Mouse (Mus musculus) heart, embryonic 13.5 days (tissue): Measurements from ENCODE around the gene Gpt2. TPM values are rescaled to one million over a fixed set of nuclear protein-coding genes. Genes with fewer than 3 reads are reported as not detected.
A peak's percentile ranks its signal among the peaks of the same experiment; 100 is the strongest.

Source experiments
- ATAC-seq: fragments of 200-750 bp; cut with Nextera tagmentation; 2 replicates; pipeline ENCODE4 v1.8.0; 2017; ENCODE audit warnings: moderate TSS enrichment; ENCODE audit not compliant: insufficient number of reproducible peaks, low FRiP score, low TSS enrichment; ENCODE audit errors: extremely low read depth
- H3K27ac ChIP-seq: fragments of 300-500 bp; sonication (generic); replicated peaks from 2 replicates; pipeline ENCODE4 v1.5.1; 2015; ENCODE audit warnings: moderate library complexity, mild to moderate bottlenecking, inconsistent platforms
- H3K27me3 ChIP-seq: fragments of 300-500 bp; sonication (generic); replicated peaks from 2 replicates; pipeline ENCODE4 v1.6.1; 2015; ENCODE audit warnings: mild to moderate bottlenecking, inconsistent platforms
- H3K36me3 ChIP-seq: fragments of 300-500 bp; sonication (generic); 2 replicates; pipeline ENCODE4 v1.6.1; 2015; ENCODE audit warnings: mild to moderate bottlenecking, inconsistent platforms
- H3K4me1 ChIP-seq: fragments of 300-500 bp; sonication (generic); 2 replicates; pipeline ENCODE4 v1.6.1; 2015; ENCODE audit warnings: inconsistent platforms
- H3K4me2 ChIP-seq: fragments of 300-500 bp; sonication (generic); 2 replicates; pipeline ENCODE4 v1.6.1; 2015; ENCODE audit warnings: inconsistent platforms, mild to moderate bottlenecking, moderate library complexity
- H3K4me3 ChIP-seq: fragments of 300-500 bp; sonication (generic); 2 replicates; pipeline ENCODE4 v1.5.1; 2015; ENCODE audit warnings: moderate library complexity, mild to moderate bottlenecking, inconsistent platforms
- H3K9ac ChIP-seq: fragments of 300-500 bp; sonication (generic); 2 replicates; pipeline ENCODE4 v1.6.1; 2015; ENCODE audit warnings: inconsistent platforms, mild to moderate bottlenecking, moderate library complexity
- H3K9me3 ChIP-seq: fragments of 300-500 bp; sonication (generic); 2 replicates; pipeline ENCODE4 v1.6.1; 2016; ENCODE audit warnings: inconsistent platforms
- WGBS: fragments of 180-500 bp; shearing (Covaris S2); methylation state at CpG from one replicate; pipeline ENCODE4 v1.1.7; 2015; ENCODE audit warnings: mixed read lengths; 5-methylcytosine and 5-hydroxymethylcytosine counted together
- polyA plus RNA-seq: library from polyadenylated mRNA; unstranded; fragments of >200 nt; fragmentation: Nextera tagmentation; extraction: Ambion mirVana; gene quantifications from 2 replicates; pipeline ENCODE4 v1.2.1, GENCODE M21; 2015

Gpt2 gene
- 7.0 and 7.4 TPM in 2 replicates for polyA plus RNA-seq

DNA sequence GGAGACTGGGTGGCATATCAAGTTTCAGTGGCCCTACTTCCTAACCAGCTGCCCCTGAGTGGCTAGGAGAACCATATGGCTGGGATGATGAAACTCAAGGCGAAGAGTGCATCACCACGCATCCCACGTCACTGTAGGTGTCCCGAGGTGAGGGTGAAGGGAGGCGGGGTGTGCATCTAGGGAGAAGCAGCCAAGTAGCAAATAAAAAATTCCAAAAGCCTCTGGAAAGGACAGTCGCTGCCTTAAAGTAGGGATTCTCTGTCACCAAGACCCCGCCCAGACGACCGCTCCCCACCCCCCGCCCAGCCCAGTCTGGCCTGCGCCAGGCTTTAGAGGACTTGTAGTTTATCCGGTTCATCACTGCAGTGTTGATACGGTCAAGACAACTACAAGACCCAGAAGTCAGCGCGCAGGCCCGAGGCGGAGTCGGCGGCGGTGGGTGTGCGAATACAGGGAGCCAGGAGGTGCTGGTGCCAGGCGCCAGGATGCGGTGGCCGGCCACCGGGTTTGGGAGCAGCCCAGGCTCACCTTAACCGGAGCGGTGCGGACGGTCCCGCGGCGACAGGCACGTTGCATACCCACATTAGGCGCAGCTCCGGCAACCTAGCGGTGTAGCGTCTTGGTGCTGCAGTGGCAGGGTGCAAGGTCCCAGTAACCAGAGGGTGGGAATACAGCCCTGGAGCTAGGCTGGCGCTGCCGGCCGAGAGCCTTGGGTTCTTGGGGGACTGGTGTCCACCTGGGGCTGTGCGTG lies at the start of gene Gpt2:
Gene Gpt2 (plus strand): TSS at position 452 of the 751 bp plus-strand sequence.
- Histone ChIP-seq H3K9me3 (no peaks in the 10 kb centered on the region), H3K27me3 (peaks cover 8% of the 10 kb centered on the region; the same call in 1 of the 2 replicates), H3K36me3 (no peaks in the 10 kb centered on the region), H3K4me2 (peak within 1 kb of the TSS; percentile 99), H3K27ac (no peak within 1 kb of the TSS), H3K9ac (peak within 1 kb of the TSS; percentile 83), H3K4me3 (peak within 1 kb of the TSS; percentile 80), H3K4me1 (peaks cover 13% of the 10 kb centered on the region)
- peak; percentile 82 for ATAC-seq
- under 1% methylated on average over 41 of the region's 41 CpGs for WGBS

DNA sequence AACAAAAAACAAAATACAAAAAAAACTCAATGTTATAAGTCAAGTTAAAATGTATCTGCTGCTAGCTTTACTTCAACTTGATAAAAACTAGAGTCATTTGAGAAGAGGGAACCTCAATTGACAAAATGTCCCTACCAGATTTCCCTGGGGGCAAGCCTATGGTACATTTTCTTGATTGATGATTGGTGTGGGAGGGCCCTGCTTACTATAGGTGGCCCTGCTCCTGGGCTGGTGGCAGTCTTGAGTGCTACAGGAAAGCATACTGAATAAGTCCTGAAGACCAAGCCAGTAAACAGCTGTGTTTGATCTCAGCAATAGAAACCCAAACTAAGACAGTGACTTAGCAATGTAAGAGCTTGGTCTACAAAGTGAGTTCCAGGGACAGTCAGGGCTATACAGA lies 48.3 kb upstream of the Gpt2 start:
- Histone ChIP-seq H3K9me3 (no peaks in the 10 kb centered on the region), H3K27ac (no peak overlapping the region)

DNA sequence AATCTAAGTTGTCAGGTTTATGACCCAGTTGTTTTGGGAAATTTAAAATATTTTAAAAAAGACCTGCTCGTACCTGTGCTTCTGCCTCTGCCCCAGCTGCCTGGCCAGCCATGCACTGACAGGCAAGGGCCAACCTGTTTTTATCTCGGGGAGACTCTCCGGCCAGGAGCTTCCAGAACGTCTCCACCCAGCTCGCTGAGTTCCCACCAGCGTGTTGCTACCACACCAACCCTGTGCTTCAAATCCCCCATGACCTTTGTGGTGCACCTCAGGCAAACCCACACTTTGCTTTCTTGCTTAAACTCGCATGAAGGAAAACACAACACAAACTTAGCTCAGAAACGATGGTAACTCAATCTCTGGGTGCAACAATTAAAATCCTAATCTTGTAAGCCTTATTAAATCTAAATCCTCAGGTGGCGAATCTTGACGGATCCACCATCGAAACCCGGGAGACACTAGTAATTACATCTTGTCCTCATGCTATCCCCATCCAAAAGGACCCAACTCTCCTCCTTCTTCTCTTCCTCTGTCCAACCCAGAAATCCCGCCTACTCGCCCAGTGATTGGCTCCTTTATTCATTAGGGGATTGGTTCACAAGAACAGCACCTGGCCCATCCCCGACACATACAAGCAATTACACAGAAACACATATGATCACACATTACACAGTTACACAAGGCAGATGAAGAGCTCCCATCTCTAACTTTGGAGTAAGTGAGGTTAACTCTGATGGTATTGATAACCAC lies 46.3 kb upstream of the Gpt2 start:
- Histone ChIP-seq H3K9me3 (no peaks in the 10 kb centered on the region), H3K27ac (no peak overlapping the region), H3K27me3 (no peaks in the 10 kb centered on the region), H3K9ac (no peak overlapping the region), H3K36me3 (no peaks in the 10 kb centered on the region), H3K4me2 (no peak overlapping the region), H3K4me3 (no peak overlapping the region), H3K4me1 (no peaks in the 10 kb centered on the region)
- WGBS, result 70% methylated on average over 15 of the region's 15 CpGs
- no peak for ATAC-seq

More for the DNA sequence above, 48.3 kb upstream of the Gpt2 start:
- Histone ChIP-seq H3K27me3 (no peaks in the 10 kb centered on the region), H3K36me3 (no peaks in the 10 kb centered on the region), H3K4me2 (no peak overlapping the region), H3K4me1 (no peaks in the 10 kb centered on the region), H3K4me3 (no peak overlapping the region), H3K9ac (no peak overlapping the region)
- ATAC-seq, result no peak

DNA sequence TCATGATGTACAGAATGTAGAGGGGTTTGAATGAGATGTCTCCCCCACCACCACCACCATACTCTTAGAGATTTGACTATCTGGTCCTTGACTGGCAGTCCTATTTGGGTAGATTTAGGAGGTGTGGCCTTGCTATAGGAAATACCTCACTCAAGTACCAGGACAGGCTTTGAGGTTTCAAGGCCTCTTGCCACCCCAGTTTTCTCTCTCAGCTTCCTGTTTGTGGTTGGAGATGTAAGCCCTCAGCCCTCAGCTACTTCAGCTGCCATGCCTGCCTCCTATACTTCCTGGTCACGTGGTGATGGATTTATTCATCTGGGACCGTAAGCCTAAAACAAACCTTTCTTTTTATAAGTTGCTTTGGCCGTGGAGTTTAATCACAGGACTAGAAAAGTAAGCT lies 42.0 kb upstream of the Gpt2 start:
- ATAC-seq, result no peak
- Histone ChIP-seq H3K4me1 (peaks cover 10% of the 10 kb centered on the region), H3K27me3 (no peaks in the 10 kb centered on the region), H3K36me3 (no peaks in the 10 kb centered on the region), H3K27ac (no peak overlapping the region), H3K9ac (no peak overlapping the region), H3K4me3 (no peak overlapping the region), H3K9me3 (no peaks in the 10 kb centered on the region), H3K4me2 (no peak overlapping the region)
- WGBS, result 72% methylated on average over 3 of the region's 3 CpGs

DNA sequence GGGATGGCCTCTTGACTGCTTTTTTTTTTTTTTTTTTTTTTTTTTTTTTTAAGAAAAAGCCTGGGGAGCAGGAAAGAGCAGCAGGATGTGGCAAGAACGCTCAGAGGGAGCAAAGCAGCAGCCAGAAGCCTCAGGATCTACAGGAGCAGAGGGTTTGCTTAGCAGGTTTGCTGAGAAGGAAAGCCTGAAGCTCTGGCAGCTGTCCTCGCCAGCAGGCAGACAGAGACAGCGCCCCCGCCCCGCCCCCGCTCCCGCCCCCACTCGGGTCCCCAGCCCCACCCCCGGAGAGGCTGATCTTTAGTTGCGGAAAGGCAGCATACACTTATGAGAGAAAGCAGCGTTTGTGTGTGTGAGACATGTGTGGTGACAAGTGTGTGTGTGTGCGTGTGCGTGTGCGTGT lies 40.0 kb upstream of the Gpt2 start:
- 19% methylated on average over 14 of the region's 14 CpGs for WGBS
- no peak for ATAC-seq

DNA sequence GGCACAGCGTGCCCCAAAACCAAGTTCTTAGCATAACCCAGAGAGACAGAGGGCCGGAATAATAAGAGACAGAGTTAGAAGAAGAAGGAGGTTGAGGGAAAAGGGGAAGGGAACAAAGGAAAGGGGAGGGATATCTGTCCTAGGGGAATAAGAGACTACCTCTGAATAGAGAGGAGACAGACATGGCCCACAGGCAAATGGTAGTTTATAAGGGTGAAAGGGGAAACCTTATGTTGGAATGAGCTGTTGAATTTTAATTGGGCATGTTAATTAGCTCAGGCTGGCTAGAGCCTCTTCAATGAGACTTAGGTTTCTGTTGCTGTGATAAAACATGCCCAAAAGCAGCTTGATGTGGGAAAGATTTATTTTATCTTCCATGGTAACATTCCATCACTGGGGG lies 39.1 kb upstream of the Gpt2 start:
- H3K27ac ChIP-seq, result no peak overlapping the region
- WGBS, result 84% methylated on average over 2 of the region's 2 CpGs
- H3K4me2 ChIP-seq, result no peak overlapping the region
- H3K4me3 ChIP-seq, result no peak overlapping the region
- H3K36me3 ChIP-seq, result no peaks in the 10 kb centered on the region
- H3K9me3 ChIP-seq, result no peaks in the 10 kb centered on the region
- ATAC-seq, result no peak
- no peak overlapping the region for H3K9ac ChIP-seq
- H3K27me3 ChIP-seq, result no peaks in the 10 kb centered on the region
- peaks cover 10% of the 10 kb centered on the region for H3K4me1 ChIP-seq

More for the DNA sequence above, 40.0 kb upstream of the Gpt2 start:
- Histone ChIP-seq H3K27ac (no peak overlapping the region), H3K9me3 (no peaks in the 10 kb centered on the region), H3K9ac (peak overlapping the region; percentile 52; the same call in 1 of the 2 replicates), H3K4me3 (peak overlapping the region; percentile 26), H3K27me3 (no peaks in the 10 kb centered on the region), H3K4me1 (peaks cover 10% of the 10 kb centered on the region), H3K36me3 (no peaks in the 10 kb centered on the region), H3K4me2 (peak overlapping the region; percentile 56)

DNA sequence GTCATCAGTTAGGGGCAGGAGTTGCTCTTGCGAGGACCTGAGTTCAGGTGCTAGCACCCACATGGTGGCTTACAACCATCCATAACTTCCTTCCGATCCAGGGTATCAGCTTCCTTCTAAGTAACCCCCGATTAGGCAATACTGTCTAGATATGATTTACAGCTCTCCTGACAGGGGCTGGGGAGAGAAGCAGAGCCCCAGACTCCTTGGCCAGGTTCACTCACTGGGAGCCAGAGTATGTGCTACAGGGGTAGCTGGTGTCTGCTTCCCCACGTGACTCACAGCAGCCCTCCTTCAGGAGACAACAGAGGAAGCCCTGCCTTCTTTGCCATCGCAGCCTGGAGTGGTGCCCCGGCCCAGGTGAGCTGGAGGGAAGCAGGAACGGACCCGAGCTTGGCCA lies 37.6 kb upstream of the Gpt2 start:
- ATAC-seq, result no peak
- H3K9me3 ChIP-seq, result no peaks in the 10 kb centered on the region
- no peak overlapping the region for H3K4me2 ChIP-seq
- WGBS, result 52% methylated on average over 8 of the region's 8 CpGs
- no peaks in the 10 kb centered on the region for H3K36me3 ChIP-seq
- no peak overlapping the region for H3K4me3 ChIP-seq
- no peak overlapping the region for H3K27ac ChIP-seq
- H3K27me3 ChIP-seq, result no peaks in the 10 kb centered on the region
- H3K4me1 ChIP-seq, result peaks cover 10% of the 10 kb centered on the region
- no peak overlapping the region for H3K9ac ChIP-seq

DNA sequence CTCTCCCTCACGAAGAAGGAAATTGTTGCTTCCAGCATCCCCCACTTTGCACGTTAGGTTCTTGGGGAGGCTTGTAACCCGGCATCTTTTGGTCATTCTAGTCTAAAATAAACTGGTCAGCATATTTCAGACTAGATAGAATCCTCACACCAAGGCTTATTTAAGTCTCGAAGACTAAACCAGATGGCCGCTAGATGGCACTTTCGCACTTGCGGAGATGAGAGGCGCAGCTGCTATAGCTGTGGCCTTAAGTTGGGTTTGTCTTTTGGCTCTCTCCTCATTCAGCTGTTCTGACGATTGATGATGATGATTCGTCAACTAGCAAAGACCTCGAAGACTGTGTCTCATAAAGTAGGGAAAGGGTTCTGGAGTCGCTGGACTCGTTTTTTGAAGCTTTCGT lies 35.8 kb upstream of the Gpt2 start:
- no peak overlapping the region for H3K9ac ChIP-seq
- WGBS, result 10% methylated on average over 14 of the region's 14 CpGs
- H3K9me3 ChIP-seq, result no peaks in the 10 kb centered on the region
- no peak overlapping the region for H3K4me2 ChIP-seq
- H3K27ac ChIP-seq, result no peak overlapping the region
- no peaks in the 10 kb centered on the region for H3K36me3 ChIP-seq
- ATAC-seq, result no peak; the same call in 1 of the 2 replicates
- H3K4me3 ChIP-seq, result no peak overlapping the region
- H3K27me3 ChIP-seq, result no peaks in the 10 kb centered on the region
- peaks cover 10% of the 10 kb centered on the region for H3K4me1 ChIP-seq

DNA sequence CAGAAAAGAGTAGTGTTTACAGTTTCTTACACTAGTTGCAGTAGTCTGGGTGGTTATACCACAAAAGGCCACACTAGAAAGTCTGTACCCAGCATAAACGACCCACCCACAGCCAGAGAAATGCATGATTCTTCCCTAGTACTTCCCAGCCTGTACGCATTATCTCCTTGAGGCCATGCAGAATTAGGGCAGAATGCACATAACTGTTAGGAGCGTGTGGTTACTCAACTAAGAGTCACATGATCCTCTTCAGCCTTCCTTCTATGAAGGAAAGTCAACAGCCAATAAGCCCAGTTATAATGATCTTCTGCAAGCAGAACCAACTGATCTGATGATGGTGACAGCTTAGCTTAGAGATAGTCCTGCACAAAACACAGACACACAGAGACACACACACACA lies 32.8 kb upstream of the Gpt2 start:
- H3K27ac ChIP-seq, result no peak overlapping the region
- 67% methylated on average over 3 of the region's 3 CpGs for WGBS
- no peak overlapping the region for H3K4me3 ChIP-seq
- H3K9me3 ChIP-seq, result no peaks in the 10 kb centered on the region
- H3K36me3 ChIP-seq, result no peaks in the 10 kb centered on the region
- no peaks in the 10 kb centered on the region for H3K27me3 ChIP-seq
- H3K4me1 ChIP-seq, result 0 out of 2 replicates have a peak, but pooled peaks cover 2% of the 10 kb centered on the region
- H3K9ac ChIP-seq, result no peak overlapping the region
- no peak overlapping the region for H3K4me2 ChIP-seq
- no peak for ATAC-seq

DNA sequence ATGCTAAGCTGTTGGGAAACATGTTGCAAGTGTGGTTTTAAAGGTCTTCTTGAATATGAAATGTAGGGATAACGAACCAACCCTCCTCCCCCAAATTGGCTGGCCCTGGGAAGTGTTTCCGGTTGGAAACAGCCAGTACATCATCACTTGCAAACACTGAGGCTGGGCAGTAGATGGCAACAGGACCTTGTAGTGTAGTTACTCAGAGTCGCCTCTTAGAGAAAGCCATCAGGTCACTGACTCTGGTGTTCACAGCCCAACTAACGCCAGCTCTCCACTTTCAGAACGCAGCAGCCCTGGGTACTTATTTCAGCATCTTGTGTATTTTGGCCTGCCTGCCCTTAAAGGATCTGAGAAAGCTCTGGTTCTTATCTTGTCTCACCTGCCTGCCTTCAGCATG lies 31.6 kb upstream of the Gpt2 start:
- 23% methylated on average over 5 of the region's 5 CpGs for WGBS
- H3K4me1 ChIP-seq, result 0 out of 2 replicates have a peak, but pooled peaks cover 2% of the 10 kb centered on the region
- H3K4me3 ChIP-seq, result no peak overlapping the region
- H3K36me3 ChIP-seq, result no peaks in the 10 kb centered on the region
- no peak overlapping the region for H3K9ac ChIP-seq
- H3K27me3 ChIP-seq, result no peaks in the 10 kb centered on the region
- H3K4me2 ChIP-seq, result no peak overlapping the region
- no peak for ATAC-seq
- no peak overlapping the region for H3K27ac ChIP-seq
- no peaks in the 10 kb centered on the region for H3K9me3 ChIP-seq

DNA sequence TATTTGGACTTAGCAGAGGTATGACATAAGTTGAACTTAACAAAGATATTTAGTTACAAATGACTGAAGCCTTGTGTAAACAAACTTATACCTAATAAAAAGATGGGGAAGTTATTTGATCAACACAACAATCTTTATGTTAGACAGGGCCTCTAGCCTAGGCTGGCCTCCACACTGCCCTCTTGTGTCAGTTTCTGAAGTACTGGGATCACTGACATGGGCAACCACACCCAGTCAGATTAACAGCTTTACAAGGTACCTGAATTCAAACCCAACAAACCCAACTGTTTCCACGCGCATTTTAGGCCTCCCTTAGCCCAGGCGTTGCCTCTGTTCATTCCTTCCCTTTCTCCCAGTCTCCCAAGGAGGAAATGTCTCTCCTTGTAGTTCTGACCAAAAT lies 31.0 kb upstream of the Gpt2 start:
- Histone ChIP-seq H3K36me3 (no peaks in the 10 kb centered on the region), H3K27ac (no peak overlapping the region), H3K4me3 (no peak overlapping the region), H3K9me3 (no peaks in the 10 kb centered on the region), H3K4me2 (no peak overlapping the region), H3K4me1 (0 out of 2 replicates have a peak, but pooled peaks cover 2% of the 10 kb centered on the region), H3K9ac (no peak overlapping the region), H3K27me3 (no peaks in the 10 kb centered on the region)
- ATAC-seq, result no peak
- 65% methylated on average over 3 of the region's 3 CpGs for WGBS
